Mouse (Mus musculus) cerebellum, postnatal 36 days (tissue): ENCODE measurements around the gene Hhipl2.
"Not testable (repeated sequence)": the region's sequence is repeated elsewhere in the genome, so short reads cannot be mapped to it uniquely, and the experiment has no call there.

Experiments
- DNase-seq, 2 experiments: peaks; one replicate each; pipeline ENCODE4 v3.0.0; 2021 to 2022; ENCODE audit warnings: mixed read lengths in 2 of 2

The Hhipl2 gene

DNA sequence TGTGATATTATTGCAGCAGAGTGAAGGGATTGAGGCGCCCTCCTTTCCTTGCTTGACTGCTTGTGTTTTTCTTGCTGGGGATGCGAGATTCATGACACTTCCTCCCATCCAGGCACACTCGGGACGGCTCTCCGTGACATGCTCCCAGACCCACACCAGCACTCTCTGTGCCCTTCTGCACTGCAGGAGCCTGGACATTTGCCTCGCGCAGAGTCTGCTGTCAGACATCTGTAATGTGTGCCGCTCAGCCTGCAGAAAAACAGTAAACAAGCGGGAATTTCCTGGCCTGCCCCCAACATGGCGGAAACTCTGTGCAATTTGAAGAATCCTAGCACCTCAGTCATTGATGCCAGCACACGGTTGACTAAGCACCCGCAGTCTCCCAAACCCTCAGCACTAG lies at the start of gene Hhipl2:
Gene Hhipl2, plus strand, starts transcription at position 343 of the 400 bp plus-strand sequence.
- DNase-seq = no peak

- peak; percentile 37 to 39 for DNase-seq
These were observed 49.2 kb upstream of the Hhipl2 start for GRCm38 (mm10) chr1:183368601-183369400.

DNA sequence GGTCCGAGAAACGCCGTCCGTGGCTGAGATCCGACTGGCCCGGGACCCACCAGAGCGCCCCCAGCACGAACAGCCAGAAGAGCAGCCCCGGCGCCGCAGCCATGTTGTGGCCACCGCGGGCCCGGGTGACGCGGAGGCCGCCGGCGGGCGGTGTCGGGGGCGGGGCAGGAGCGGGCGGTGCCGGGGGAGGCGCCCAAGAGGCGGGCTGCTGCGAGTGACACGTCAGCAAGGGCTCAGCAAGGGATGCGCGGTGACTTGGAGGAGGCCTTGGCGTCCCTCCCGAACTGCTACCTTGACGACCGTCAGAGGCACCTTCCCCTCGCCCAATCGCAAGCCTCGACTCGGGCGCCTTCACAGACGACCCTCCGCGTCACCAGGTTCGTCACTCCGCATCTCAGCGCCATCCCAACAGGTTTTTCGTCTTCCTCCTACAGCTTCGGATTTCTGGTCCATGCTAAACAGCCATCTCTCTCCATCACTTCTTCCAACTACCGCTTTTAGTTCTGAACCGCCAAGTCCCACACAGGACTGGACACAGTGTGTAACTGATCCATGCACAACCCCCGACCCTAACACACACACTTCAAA lies 48.5 kb upstream of the Hhipl2 start, which contains the start of gene Mia3:
Gene Mia3, minus strand, starts transcription at position 127 of the 588 bp plus-strand sequence.
- peak; percentile 98 to 99 for DNase-seq

DNA sequence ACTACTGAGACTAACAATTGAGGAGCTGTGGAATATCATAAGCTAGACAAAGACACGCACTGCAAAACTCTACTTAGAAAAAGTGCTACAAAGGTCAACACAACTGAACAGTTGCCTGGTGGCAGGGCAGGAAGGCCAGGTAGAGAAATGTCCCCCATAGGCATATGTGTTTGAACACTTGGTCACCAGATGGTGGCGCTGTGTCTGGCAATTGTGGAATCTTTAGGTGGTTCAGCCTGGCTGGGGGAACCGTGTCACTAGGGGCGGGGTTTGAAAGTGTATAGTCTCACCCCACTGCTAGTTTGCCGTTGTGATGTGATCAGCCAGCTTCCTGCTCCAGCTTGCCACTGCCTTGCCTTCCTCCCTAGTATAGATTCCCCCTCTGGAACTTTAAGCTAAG lies 43.3 kb upstream of the Hhipl2 start:
- no peak for DNase-seq

GRCm38 (mm10) chr1:183377045-183377444 lies 41.0 kb upstream of the Hhipl2 start:
- no peak for DNase-seq

DNA sequence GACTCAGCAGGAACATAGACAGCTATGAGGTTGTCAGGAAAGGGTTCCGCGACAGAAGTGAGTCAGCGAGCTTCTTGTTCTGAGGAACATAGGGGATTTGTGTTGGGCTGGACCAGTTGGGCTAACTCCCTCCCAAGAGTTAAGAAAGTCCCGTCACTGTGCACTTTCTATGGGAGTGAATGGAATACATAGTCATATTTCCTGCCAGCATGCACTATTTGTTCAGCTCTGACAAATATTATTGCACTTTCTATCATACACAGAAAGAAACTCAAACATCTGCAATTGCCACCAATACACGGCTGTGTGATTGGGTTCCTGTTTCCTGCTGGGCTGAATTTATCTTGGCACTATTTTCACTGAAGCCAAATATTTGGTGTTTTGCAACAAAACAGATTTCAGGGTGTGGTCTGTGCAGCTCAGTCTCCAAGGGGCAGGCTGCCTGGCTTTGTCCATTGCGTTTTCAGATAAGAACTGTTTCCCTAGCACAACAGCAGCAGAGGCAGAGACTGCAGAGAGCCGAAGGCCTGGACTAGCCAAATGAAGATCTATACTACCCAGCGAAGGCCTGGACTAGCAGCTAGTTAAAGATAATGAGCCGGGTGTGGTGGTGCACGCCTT lies 39.6 kb upstream of the Hhipl2 start:
- DNase-seq = no peak

- DNase-seq = not testable (repeated sequence)
These were observed 38.6 kb upstream of the Hhipl2 start for GRCm38 (mm10) chr1:183379376-183379775.

DNA sequence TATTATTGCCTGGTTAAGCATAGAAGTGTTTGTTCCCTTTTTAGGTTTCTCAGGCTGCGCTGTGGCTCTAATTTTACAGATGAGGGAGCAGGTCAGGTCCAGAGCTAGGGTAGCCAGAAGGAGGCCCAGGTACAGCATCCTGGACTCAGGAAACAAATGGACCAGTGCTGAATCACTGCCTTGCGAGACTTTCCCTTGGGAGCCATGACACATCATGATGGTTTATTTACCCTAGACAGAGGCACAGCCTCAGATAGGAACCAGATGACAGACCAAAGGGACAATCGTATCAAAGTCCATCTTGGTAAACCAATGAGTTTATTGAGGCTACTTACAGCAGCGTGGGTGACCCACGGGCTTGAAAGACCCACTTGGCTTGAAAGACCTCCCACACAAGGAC lies 36.2 kb upstream of the Hhipl2 start:
- no peak for DNase-seq

DNA sequence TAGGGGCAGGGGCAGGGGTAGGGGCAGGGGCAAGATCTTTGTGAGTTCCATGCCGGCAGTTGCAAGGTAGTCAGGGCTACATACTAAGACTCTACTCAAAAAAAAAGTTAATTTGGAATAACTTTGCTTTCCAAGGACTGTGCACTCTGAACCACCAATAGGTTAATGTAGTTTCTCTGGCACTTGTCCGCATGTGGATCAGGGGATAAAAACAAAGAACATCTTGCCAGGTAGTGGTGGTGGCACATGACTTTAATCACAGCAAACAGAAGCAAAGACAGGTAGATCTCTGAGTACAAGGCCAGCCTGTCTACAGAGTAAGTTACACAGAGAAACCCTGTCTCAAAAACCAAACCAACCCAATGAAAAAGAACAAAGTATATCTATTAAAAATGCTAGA lies 35.4 kb upstream of the Hhipl2 start:
- DNase-seq = no peak

DNA sequence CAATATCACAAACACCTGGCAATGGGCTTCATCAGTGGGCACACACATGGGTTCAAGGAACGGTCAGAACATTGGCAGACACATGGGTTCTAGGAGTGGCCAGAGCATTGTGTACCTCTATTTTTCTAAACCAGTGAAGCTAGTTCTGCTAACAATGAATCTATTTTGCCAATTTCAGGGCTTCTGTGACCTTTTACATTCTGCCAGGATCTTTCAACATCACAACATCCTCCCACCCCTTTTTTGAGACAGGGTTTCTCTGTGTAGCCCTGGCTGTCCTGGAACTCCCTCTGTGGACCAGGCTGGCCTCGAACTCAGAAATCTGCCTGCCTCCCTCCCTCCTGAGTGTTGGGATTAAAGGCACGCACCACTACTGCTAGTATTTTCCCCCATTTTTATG lies 30.6 kb upstream of the Hhipl2 start:
- not testable (repeated sequence) for DNase-seq

- DNase-seq = peak; percentile 92 to 96
These were observed 29.3 kb upstream of the Hhipl2 start, which contains the start of gene Taf1a for GRCm38 (mm10) chr1:183388426-183389406. Gene Taf1a, plus strand, starts transcription at chr1:183388981.

DNA sequence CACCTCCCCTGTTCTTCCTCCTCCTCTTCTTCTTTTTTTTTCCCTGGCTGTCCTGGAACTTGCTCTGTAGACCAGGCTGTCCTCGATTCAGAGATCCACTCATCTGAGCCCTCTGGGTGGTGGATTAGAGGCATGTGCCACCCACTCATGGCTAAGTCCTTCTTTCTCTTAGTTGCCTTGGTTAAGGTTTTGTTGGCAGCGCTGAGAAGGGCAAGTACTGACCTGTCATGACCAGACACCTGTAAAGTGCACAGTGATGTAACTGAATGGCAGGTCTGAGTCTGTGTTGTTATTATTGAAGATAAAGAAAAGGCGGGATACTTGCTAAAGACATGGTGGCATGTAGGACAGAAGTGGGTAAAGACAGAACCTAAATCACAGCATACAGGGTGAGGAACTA lies 14.6 kb upstream of the Hhipl2 start:
- DNase-seq = no peak

- no peak for DNase-seq
These were observed 3.8 kb upstream of the Hhipl2 start for GRCm38 (mm10) chr1:183414081-183414727.

- peak; percentile 15 to 24 for DNase-seq
These were observed 1.7 kb downstream of the Hhipl2 start for GRCm38 (mm10) chr1:183419741-183420140.

DNA sequence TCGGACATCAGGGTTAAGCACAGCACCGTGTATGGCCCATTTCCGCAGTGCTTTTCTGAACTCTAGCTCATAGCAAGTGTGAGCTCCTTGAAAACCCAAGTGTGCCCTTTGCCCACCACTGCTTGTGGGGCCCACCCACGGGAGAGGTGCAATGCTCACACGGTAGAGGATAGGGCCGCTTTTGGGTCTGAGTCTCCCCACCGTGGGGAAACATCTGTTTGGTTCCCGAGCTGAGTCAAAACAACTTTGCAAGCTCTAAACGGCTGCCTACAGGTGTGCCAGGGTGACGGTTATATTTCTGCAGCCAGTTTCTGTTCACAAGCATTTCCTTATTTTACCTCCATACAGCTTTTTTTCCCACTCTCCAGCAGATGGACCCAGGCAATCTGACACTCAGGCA lies 2.3 kb downstream of the Hhipl2 start:
- no peak for DNase-seq

DNA sequence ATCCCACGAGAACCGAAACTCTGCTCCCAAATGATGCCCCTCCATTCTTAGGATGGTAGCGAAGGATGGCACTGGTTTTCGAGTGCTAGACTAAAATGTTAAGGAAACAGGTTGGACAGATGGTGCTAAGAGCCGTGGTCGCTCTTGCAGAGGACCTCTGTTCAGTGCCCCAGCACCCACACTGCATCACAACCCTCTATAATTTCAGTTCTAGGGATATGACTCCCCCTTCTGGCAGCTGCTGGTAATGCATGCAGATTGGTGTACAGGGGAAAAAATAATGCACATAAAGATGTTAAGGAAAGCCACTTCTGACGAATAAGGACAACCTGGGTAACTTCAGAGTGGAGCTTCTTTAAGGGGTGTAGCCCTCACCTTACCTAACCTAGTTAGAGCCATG lies 6.1 kb downstream of the Hhipl2 start:
- no peak for DNase-seq

GRCm38 (mm10) chr1:183434918-183435317 lies 16.9 kb downstream of the Hhipl2 start:
- DNase-seq = no peak

- DNase-seq = peak; percentile 81 to 83
These were observed 21.0 kb downstream of the Hhipl2 start for GRCm38 (mm10) chr1:183439036-183439435.

- DNase-seq = peak; percentile 79 to 88
These were observed 24.2 kb downstream of the Hhipl2 start for GRCm38 (mm10) chr1:183442015-183442774.

GRCm38 (mm10) chr1:183453066-183453465 lies 35.1 kb downstream of the Hhipl2 start:
- DNase-seq = no peak
